Mouse (Mus musculus): ENCODE data around the gene Mical3.

The Mical3 gene

GRCm38 (mm10) chr6:121130773-121131172, at the start of gene Mical3:
Gene Mical3 (minus strand): TSS chr6:121130999.
- DNase-seq = no peak

GRCm38 (mm10) chr6:121179846-121180245, 49.0 kb upstream of the Mical3 start:
- no peak for DNase-seq

- peak in 1 of 2 experiments; percentile 58 for DNase-seq
Measured at GRCm38 (mm10) chr6:121178700-121179358, 48.0 kb upstream of the Mical3 start.

GRCm38 (mm10) chr6:121177118-121177708, 46.4 kb upstream of the Mical3 start:
- DNase-seq = no peak

- DNase-seq = no peak
Measured at GRCm38 (mm10) chr6:121176731-121177098, 45.9 kb upstream of the Mical3 start.

- DNase-seq = no peak
Measured at GRCm38 (mm10) chr6:121176011-121176730, 45.4 kb upstream of the Mical3 start.

- no peak for DNase-seq
Measured at GRCm38 (mm10) chr6:121174761-121175160, 44.0 kb upstream of the Mical3 start.

GRCm38 (mm10) chr6:121173471-121173870, 42.7 kb upstream of the Mical3 start:
- no peak for DNase-seq

GRCm38 (mm10) chr6:121171102-121171501, 40.3 kb upstream of the Mical3 start:
- DNase-seq = peak in 1 of 2 experiments; percentile 26

- DNase-seq = no peak
Measured at GRCm38 (mm10) chr6:121167381-121167975, 36.7 kb upstream of the Mical3 start.

GRCm38 (mm10) chr6:121166098-121166552, 35.3 kb upstream of the Mical3 start:
- no peak for DNase-seq

GRCm38 (mm10) chr6:121162616-121163015, 31.8 kb upstream of the Mical3 start:
- peak; percentile 36 to 53 for DNase-seq

GRCm38 (mm10) chr6:121160126-121160525, 29.3 kb upstream of the Mical3 start:
- no peak for DNase-seq

- DNase-seq = no peak
Measured at GRCm38 (mm10) chr6:121159616-121160015, 28.8 kb upstream of the Mical3 start.

GRCm38 (mm10) chr6:121156030-121156429, 25.2 kb upstream of the Mical3 start:
- DNase-seq = no peak

- DNase-seq = no peak
Measured at GRCm38 (mm10) chr6:121154451-121155300, 23.9 kb upstream of the Mical3 start.

GRCm38 (mm10) chr6:121153177-121153576, 22.4 kb upstream of the Mical3 start:
- DNase-seq = no peak

- peak; percentile 33 to 55 for DNase-seq
Measured at GRCm38 (mm10) chr6:121151732-121152131, 20.9 kb upstream of the Mical3 start.

GRCm38 (mm10) chr6:121150126-121150525, 19.3 kb upstream of the Mical3 start:
- DNase-seq = no peak

GRCm38 (mm10) chr6:121149420-121149819, 18.6 kb upstream of the Mical3 start:
- no peak for DNase-seq

GRCm38 (mm10) chr6:121148360-121148759, 17.6 kb upstream of the Mical3 start:
- DNase-seq = peak in 1 of 2 experiments; percentile 38

- DNase-seq = no peak
Measured at GRCm38 (mm10) chr6:121146798-121147197, 16.0 kb upstream of the Mical3 start.

Measured in lung, adult 18-20 months (tissue).